Mouse (Mus musculus): ENCODE data around the gene Slc6a8.

Slc6a8 gene

GRCm38 (mm10) chrX:73672879-73673618, at the start of gene Slc6a8:
Gene Slc6a8 (plus strand): TSS chrX:73673150.
- DNase-seq: peak; percentile 87

- DNase-seq: no peak
These were observed 46.0 kb upstream of the Slc6a8 start for GRCm38 (mm10) chrX:73626981-73627380.

GRCm38 (mm10) chrX:73635425-73635824, 37.5 kb upstream of the Slc6a8 start:
- DNase-seq: no peak

- DNase-seq: peak; percentile 46
These were observed 35.5 kb upstream of the Slc6a8 start for GRCm38 (mm10) chrX:73637415-73637814.

- DNase-seq: peak; percentile 63
These were observed 33.7 kb upstream of the Slc6a8 start, which contains the start of gene Dusp9 for GRCm38 (mm10) chrX:73639255-73639675. Gene Dusp9 (plus strand): TSS chrX:73639419.

GRCm38 (mm10) chrX:73639901-73640469, 33.0 kb upstream of the Slc6a8 start:
- DNase-seq: no peak

GRCm38 (mm10) chrX:73645121-73645520, 27.8 kb upstream of the Slc6a8 start:
- DNase-seq: no peak

- no peak for DNase-seq
These were observed 22.1 kb upstream of the Slc6a8 start for GRCm38 (mm10) chrX:73650869-73651268.

- DNase-seq: no peak
These were observed 19.6 kb upstream of the Slc6a8 start for GRCm38 (mm10) chrX:73653392-73653791.

GRCm38 (mm10) chrX:73654177-73654576, 18.8 kb upstream of the Slc6a8 start:
- DNase-seq: peak; percentile 85

GRCm38 (mm10) chrX:73655529-73655928, 17.4 kb upstream of the Slc6a8 start:
- peak; percentile 58 for DNase-seq

GRCm38 (mm10) chrX:73658391-73658790, 14.6 kb upstream of the Slc6a8 start:
- no peak for DNase-seq

GRCm38 (mm10) chrX:73658936-73659574, 13.9 kb upstream of the Slc6a8 start:
- DNase-seq: no peak

GRCm38 (mm10) chrX:73659575-73660283, 13.2 kb upstream of the Slc6a8 start, which contains the start of gene Pnck:
Gene Pnck (minus strand): TSS chrX:73660117.
- peak; percentile 40 for DNase-seq

GRCm38 (mm10) chrX:73660284-73660665, 12.7 kb upstream of the Slc6a8 start:
- no peak for DNase-seq

- no peak for DNase-seq
These were observed 9.8 kb upstream of the Slc6a8 start for GRCm38 (mm10) chrX:73663143-73663542.

- DNase-seq: peak; percentile 71
These were observed 919 bp upstream of the Slc6a8 start for GRCm38 (mm10) chrX:73672031-73672431.

GRCm38 (mm10) chrX:73673619-73673967, 643 bp downstream of the Slc6a8 start:
- DNase-seq: no peak

GRCm38 (mm10) chrX:73673968-73674661, 1.2 kb downstream of the Slc6a8 start:
- DNase-seq: peak; percentile 72

- no peak for DNase-seq
These were observed 2.3 kb downstream of the Slc6a8 start for GRCm38 (mm10) chrX:73675231-73675630.

- no peak for DNase-seq
These were observed 3.7 kb downstream of the Slc6a8 start for GRCm38 (mm10) chrX:73676668-73677067.

- no peak for DNase-seq
These were observed 11.2 kb downstream of the Slc6a8 start for GRCm38 (mm10) chrX:73684156-73684555.

- no peak for DNase-seq
These were observed 12.0 kb downstream of the Slc6a8 start for GRCm38 (mm10) chrX:73684978-73685377.

Measured in kidney, postnatal 10 days (tissue).